Mouse (Mus musculus) embryonic stem cell, embryonic (primary cell): ENCODE data around the gene Rbm47.

Source experiments
- CTCF ChIA-PET, 4 experiments: fragments of 300-600 bp in 2 of 4; fragments of 350-600 bp in 2 of 4; sonication (Branson Sonifier 250); formaldehyde crosslinking; loops; one replicate each; lab custom pipeline; 2022; ENCODE audit warnings: inconsistent platforms in 2 of 4; lab: Charles Lee
- POLR2A ChIA-PET, 4 experiments: fragments of 300-600 bp in 2 of 4; fragments of 350-600 bp in 2 of 4; sonication (Branson Sonifier 250); formaldehyde crosslinking; loops; one replicate each; lab custom pipeline; 2022; ENCODE audit warnings: antibody characterized with exemption in 4 of 4, inconsistent platforms in 1 of 4; lab: Charles Lee

The Rbm47 gene

DNA sequence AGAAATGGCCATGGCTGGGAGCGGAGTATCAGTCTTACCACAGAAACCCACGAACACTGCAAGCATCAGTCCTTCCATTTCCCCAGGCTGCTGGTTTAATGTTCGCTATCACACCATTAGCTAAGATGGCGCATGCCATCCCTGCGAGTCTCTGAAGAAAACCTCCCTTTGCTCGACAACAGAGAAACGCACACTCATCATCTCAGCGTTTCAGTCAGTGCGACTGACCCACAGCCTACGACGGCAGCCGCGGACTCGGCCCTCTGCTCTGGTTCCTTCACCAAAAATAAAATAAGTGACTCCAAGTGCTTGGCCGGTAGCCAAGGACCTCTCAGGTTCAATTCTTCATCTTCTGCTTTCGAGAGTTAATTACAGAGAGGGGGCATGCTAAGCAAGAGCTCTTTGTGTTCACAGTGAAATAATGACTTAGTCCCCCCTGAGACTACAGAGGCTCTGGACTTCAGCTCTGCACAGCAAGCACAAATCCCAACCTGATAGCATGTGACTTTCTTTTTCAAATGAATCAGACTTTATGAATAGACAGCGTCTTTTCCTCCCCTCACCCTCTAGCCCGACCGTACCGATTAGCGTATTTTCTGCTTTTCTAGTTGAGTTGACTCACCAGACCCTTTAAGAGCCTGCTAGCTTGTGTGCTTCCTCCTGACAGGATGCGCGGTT lies 1.4 kb upstream of the Rbm47 start:
- CTCF ChIA-PET: interaction anchor here in 1 of 4 experiments (0.6 kb wide), 1 partner anchor 224 kb away, joined by 7 read pairs; no protein-coding TSS in a partner anchor

DNA sequence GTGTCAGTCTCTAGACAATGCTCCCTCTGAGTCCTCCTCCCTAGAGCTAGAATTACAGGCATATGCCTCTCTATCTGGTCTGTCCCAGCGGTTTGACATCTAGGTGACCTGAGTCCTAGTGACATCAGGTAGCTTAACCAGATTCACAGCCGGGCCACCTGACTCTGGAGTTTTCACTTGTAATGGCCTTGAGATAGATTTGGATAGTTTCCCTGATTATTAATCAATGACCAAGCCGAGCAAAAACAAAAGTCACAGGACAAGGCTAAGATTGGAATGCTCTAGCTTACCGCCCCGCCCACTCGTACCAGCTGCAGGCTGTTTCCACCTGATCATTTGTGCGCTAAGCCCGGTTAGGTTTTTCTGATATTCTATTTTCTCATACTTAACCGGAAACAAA lies 2.3 kb downstream of the Rbm47 start:
- CTCF ChIA-PET: interaction anchor here in 1 of 4 experiments (0.6 kb wide), 1 partner anchor 101 kb away, joined by 4 read pairs; no protein-coding TSS in a partner anchor
- POLR2A ChIA-PET: interaction anchor here in 1 of 4 experiments (1.1 kb wide), 1 partner anchor 19 kb away, joined by 4 read pairs; no protein-coding TSS in a partner anchor

More for the DNA sequence above, 1.4 kb upstream of the Rbm47 start:
- POLR2A ChIA-PET: interaction anchor here in 3 of 4 experiments (0.5 to 1.5 kb wide), 4 partner anchors 14 to 58 kb away, joined by 3 to 4 read pairs (median 3); no protein-coding TSS in a partner anchor

DNA sequence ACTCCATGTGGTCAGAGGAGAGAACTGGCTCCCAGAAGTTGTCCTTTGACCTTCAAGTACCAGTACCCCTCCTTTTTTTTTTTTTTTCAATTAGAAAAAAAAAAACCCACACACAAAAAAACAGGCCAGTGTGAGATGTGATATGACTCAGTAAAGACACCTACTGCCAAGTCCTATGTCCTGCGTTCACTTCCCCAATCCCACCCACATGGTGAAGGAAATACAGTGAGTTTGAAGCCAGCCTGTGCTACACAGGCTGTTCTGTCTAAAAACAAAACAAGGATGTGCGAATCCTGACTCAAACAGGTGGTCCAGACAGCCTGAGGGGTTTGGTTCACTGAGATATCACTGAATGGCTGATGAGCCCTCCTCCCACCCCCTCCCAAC lies 3.8 kb downstream of the Rbm47 start:
- POLR2A ChIA-PET: interaction anchor here in 2 of 4 experiments (0.6 kb wide), 5 partner anchors 27 to 442 kb away, joined by 3 to 5 read pairs (median 3); no protein-coding TSS in a partner anchor

DNA sequence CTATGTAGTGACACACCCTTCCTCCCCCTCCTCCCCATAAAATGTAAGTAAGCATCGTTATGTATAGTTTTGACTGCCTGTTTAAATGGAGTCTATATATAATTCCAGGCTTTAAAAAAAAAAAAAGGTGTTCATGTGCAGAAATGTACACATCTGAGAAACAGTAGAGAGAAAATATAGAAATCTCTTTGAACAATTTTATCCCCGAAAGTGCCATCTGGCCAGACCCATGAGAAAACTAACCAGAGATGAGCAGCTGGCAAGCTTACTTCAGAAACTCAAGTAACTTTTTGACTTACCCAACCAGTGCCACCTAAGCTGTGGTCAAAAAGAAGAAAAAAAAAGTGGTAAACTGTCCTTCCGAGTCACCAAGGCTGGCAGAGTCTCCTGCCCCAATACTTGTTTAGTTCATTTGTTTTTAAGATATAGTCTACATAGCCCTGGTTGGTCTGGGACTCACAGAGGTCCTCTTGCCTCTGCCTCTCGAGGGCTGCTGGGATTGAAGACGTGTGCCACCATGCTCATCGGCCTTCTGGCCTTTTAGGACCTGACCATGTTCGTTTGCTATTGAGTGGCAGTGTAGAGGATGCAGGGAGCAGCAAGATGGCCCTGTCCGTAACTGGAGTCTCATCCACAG lies 4.3 kb downstream of the Rbm47 start:
- POLR2A ChIA-PET: interaction anchor here in 2 of 4 experiments (0.6 to 1.4 kb wide), 10 partner anchors 18 to 442 kb away, joined by 3 to 5 read pairs (median 3); no protein-coding TSS in a partner anchor
- CTCF ChIA-PET: interaction anchor here in 1 of 4 experiments (0.6 kb wide), 1 partner anchor 53 kb away, joined by 3 read pairs; no protein-coding TSS in a partner anchor

More for the DNA sequence above, 3.8 kb downstream of the Rbm47 start:
- CTCF ChIA-PET: interaction anchor here in 1 of 4 experiments (0.6 kb wide), 1 partner anchor 53 kb away, joined by 3 read pairs; no protein-coding TSS in a partner anchor

DNA sequence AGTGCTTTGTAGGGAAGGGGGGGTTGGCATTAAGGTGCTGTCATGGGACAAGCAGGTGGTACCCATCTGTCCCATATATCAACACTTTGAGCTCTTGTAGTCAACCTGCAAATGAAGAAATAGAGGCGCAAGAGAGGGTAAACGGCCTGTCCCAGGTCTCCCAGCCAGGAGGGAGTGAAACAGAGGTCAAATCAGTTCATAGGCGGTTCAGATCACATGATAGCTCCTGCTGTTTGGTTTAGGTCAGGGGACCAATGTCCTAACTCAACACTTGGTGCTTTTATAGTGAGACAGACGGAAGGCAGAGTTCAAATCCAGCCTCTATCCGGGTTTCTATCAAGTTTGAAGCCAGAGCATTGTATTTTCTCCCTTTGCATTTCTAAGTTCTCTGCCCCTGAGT lies 6.0 kb downstream of the Rbm47 start:
- ChIA-PET POLR2A (interaction anchor here in 2 of 4 experiments (0.6 to 2.7 kb wide), 7 partner anchors 13 to 59 kb away, joined by 3 to 13 read pairs (median 4); no protein-coding TSS in a partner anchor), CTCF (no interaction called here)

DNA sequence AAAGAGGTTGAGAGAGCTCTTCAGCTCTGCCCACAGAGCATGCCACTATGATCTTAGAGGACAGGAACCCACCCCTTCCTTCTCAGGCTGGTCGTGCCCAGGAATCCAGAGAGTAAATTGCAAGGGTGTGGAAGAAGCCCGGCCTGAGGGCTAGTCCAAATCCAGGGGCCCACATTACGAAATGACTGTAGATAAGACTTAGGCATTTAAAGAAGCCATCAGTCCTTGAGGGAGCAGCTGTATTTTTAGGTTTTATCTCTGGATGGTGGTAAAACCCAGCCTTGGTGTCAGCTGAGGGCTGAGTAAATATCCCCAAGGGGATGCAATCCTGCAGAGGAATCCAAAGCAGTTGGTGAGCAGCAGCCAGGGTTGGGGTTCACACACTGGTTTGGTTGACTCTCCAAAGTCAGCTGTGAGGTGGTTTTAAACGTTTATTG lies 6.7 kb downstream of the Rbm47 start:
- ChIA-PET POLR2A (interaction anchor here in 2 of 4 experiments (1.1 to 2.7 kb wide), 5 partner anchors 13 to 25 kb away, joined by 3 to 13 read pairs (median 4); no protein-coding TSS in a partner anchor), CTCF (no interaction called here)

DNA sequence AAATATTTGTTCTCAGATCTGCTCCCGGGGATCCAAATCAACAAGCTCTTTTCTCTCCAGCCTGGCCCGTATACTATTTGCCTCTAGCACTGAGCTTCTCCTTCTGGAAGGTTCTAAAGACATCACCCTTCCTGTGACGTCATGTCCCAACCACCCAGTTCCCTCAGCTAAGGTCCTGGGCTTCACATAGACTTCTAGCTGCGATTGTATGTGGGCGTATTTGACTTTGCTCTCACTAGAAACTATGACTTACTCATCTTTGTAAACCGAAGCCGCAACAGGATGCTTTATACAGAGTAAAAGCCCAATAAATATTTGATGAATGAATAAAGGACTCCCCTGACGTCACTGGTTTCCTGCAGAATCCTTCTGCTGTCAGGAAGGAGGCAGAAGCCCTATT lies 7.2 kb downstream of the Rbm47 start:
- POLR2A ChIA-PET: interaction anchor here in 2 of 4 experiments (0.5 to 2.7 kb wide), 6 partner anchors 12 to 116 kb away, joined by 3 to 13 read pairs (median 3); no protein-coding TSS in a partner anchor

DNA sequence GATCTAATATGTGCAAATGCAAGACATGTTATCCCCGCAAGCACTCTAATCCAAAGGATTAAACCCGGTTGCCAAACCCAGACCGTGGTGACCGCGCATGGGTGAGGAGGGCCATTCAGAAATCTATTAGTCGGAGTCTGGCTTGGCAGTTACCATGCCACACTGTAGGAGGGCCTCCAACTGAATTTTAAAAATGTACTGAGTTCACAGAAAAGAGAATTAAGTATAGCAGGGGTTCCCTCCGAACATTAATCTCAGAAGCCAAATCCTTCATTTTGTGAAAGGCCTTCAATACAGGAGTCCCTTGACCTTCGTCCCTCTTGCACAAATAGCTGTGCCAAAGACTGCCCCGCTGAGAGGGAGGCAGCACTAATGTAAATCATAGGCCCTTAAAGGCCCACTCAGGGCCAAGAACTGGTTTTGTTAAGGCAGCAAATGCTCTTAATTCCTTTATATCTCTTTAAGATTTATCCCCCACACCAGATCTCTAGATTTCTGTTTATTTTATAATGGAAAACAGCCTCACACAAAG lies 16.4 kb downstream of the Rbm47 start:
- POLR2A ChIA-PET: interaction anchor here in 1 of 4 experiments (1.3 kb wide), 1 partner anchor 13 kb away, joined by 3 read pairs; no protein-coding TSS in a partner anchor
- CTCF ChIA-PET: no interaction called here

More for the DNA sequence above, 7.2 kb downstream of the Rbm47 start:
- CTCF ChIA-PET: no interaction called here

DNA sequence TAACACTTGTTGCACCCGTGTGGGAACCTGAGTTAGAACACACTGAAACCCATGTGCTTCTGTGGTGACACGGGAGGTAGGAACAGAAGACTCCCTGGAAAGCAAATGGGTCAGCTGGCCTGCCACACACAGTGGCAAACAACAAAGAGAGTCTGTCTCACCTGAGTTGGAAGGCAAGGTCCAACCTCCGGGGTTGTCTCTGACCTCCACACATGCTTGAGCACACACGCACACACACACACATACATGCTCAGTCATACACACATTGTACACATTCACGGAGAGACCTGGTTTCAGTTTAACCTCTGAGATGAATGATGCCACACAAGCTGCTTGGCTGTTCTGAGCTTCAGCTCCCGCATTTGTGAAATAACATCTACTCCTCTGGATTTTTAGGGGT lies 18.3 kb downstream of the Rbm47 start:
- ChIA-PET POLR2A (interaction anchor here in 1 of 4 experiments (1.2 to 1.8 kb wide), 2 partner anchors 13 to 60 kb away, joined by 3 to 6 read pairs; no protein-coding TSS in a partner anchor), CTCF (no interaction called here)

DNA sequence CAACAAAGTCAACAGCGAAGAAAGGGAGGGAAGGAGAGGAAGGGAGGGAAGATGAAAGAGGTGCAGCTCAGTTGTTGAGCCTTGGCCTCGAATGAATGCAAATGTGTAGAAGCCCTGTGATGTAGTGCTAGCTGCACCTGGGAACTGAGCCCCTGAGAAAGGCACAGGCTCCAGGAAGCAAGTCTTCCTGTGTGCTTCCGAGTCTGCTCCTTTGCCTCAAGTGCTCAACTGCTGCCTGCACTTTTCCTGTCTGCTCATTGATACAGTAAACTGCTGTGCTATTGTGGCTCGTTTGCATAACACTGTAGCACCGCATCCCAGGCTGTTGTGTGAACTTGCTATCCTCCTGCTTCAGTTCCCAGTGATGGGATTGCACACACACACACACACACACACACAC lies 19.4 kb downstream of the Rbm47 start:
- CTCF ChIA-PET: interaction anchor here in 2 of 4 experiments (0.6 kb wide), 2 partner anchors 19 to 114 kb away, joined by 3 to 9 read pairs; no protein-coding TSS in a partner anchor
- POLR2A ChIA-PET: interaction anchor here in 2 of 4 experiments (0.7 to 1.8 kb wide), 10 partner anchors 12 to 88 kb away, joined by 3 to 6 read pairs (median 3); no protein-coding TSS in a partner anchor

DNA sequence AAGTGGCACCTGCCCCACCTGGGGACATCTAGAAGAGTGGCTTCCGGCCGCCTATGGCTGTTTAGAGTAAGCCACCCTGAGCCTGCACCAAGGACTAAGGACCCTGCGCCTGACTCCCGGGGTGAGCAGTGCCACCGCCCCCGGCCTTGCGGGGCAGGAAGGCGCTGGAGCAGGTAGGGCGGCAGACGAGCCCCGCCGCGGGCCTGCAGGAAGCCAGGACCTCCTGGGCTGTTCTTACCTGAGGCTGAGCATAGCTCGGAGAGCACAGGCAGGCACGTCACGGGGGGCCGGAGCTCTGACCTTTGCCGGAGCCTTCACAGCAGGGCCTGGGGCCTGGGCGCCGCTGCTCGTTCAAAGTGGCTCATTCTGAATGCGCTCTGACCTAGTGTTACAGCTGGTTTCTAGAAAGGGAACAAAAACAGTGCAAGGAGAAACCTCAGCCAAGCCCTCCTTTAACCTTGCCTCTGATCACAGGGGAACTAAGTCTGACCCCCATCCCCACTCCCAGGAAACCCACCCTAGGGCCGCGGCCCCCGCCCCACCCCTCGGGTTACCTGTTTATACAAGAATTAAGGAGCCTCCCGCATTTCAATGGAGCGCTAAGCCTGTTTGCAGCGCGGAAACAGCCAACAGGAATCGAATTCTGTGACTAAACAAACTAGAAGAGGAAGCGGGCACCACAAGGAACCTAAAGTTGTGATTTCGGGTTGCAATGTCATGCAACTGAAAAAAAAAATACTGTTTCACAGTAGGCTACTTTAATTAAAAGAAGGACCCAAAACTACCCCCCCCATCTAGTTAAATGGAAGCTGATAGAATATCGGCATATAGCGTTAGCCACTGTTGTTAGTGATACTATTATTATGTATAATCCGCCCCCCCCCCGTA lies 21.4 kb downstream of the Rbm47 start:
- ChIA-PET CTCF (interaction anchor here in 3 of 4 experiments (0.6 to 1.5 kb wide), 5 partner anchors 12 to 1022 kb away, joined by 3 to 6 read pairs (median 3); no protein-coding TSS in a partner anchor), POLR2A (interaction anchor here (0.5 to 2.1 kb wide), 27 partner anchors 8 to 771 kb away, joined by 3 to 13 read pairs (median 4); partner anchors contain the start of gene Uchl1 (in 2 of the 4))

DNA sequence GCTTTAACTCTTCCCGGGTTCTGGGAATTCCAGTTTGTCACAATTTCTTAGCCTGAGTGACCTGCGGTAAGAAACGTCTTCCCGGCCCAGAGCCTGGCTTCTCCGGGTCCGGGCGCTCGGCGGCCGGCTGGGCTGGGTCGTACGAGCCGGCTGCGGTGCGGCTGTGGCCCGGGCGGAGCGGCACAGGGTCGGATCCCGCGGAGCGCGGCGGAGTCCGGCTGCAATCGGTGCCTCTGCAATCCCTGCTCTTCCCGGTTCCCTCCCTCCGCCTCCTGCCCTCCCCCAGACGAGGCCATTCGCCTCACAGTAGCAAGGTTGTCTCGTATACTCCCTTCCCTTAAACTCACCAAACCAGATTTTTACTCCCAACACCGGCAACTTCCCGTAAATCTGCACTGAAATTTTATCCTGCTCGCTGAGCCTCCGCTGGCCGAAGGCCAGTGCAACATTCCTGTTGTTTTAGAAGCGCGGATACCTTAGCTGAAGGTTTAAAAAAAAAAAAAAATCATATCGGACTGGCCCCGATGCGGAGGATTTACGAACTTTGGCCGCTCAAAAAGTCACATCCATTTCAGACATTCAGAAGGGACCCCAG lies 22.1 kb downstream of the Rbm47 start:
- ChIA-PET POLR2A (interaction anchor here (0.5 to 2.1 kb wide), 19 partner anchors 11 to 525 kb away, joined by 3 to 13 read pairs (median 4); partner anchors contain the start of gene Uchl1 (in 2 of the 4)), CTCF (interaction anchor here in 3 of 4 experiments (0.5 to 1.5 kb wide), 3 partner anchors 11 to 92 kb away, joined by 3 read pairs; no protein-coding TSS in a partner anchor)

DNA sequence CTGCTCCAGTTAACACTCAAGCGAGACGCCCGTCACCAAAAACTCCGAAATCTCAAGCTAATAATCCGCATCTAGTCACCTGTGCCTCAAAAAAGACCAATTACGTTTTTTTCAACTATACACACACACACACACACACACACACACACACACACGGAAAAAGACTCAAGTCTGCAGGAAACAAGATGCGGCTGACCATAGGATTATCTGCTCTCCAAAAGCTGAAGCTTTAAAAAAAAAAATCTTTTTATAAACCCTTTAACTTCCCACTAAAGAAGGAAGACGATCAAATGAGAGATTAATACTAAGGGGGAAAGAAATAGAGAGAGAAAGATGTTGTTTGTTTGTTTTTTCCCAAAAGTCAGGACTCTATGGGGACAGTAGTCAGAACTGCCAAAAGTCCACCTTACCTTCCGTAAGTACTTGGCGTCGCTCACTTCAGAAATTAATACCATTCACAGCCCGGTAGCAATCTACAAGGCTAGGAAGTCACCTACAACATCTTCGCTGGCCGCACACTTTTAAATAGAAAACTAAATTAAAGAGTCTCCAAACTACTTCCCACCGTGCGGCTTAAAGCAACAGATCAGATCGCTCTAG lies 22.7 kb downstream of the Rbm47 start:
- POLR2A ChIA-PET: interaction anchor here in 3 of 4 experiments (0.6 to 2.1 kb wide), 16 partner anchors 10 to 459 kb away, joined by 3 to 13 read pairs (median 3); no protein-coding TSS in a partner anchor

DNA sequence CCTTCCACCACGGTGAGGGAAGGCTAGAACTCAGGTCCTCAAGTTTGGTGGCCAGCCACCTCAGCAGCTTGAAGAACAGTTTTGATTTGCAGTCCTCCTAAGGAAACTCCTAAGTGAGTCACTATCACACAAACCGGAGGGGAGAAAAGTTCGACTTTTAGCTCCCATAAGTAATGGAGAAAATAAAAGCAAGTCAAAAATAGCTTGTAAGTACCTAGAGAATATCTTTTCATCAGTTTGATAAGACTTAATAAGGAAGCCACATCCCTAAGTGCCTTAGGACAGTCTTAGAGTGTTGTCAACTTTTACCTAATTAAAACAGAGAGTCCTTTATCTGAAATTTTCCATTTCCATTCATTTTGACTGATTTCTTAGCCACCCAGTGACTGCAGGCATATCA lies 23.3 kb downstream of the Rbm47 start:
- POLR2A ChIA-PET: interaction anchor here in 3 of 4 experiments (0.6 to 2.0 kb wide), 10 partner anchors 9 to 198 kb away, joined by 3 to 11 read pairs (median 3); no protein-coding TSS in a partner anchor
- CTCF ChIA-PET: interaction anchor here in 2 of 4 experiments (0.6 kb wide), 3 partner anchors 15 to 183 kb away, joined by 3 to 4 read pairs (median 3); no protein-coding TSS in a partner anchor

More for the DNA sequence above, 22.7 kb downstream of the Rbm47 start:
- CTCF ChIA-PET: interaction anchor here in 3 of 4 experiments (0.5 to 1.5 kb wide), 5 partner anchors 16 to 184 kb away, joined by 3 to 4 read pairs (median 3); no protein-coding TSS in a partner anchor

DNA sequence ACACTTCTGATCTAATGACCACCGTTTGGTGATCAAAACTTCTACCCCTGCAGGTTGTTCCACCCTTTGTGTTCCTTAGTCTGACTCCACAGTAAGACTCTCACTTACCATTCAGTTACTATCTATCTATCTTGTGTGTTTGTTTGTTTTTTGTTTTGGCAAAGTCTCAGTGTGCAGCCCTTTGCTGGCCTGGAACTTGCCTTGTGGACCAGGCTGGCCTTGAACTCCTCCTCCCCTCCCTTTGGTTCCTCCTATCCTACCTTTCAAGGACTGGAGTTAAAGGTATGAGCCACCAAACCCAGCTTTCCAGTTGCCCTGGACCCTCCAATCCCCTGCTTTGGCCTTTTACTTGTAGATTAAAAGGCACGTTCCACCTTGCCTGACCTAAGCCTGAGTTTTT lies 23.8 kb downstream of the Rbm47 start:
- ChIA-PET POLR2A (interaction anchor here (0.6 to 2.0 kb wide), 12 partner anchors 9 to 106 kb away, joined by 3 to 11 read pairs (median 3); no protein-coding TSS in a partner anchor), CTCF (no interaction called here)

DNA sequence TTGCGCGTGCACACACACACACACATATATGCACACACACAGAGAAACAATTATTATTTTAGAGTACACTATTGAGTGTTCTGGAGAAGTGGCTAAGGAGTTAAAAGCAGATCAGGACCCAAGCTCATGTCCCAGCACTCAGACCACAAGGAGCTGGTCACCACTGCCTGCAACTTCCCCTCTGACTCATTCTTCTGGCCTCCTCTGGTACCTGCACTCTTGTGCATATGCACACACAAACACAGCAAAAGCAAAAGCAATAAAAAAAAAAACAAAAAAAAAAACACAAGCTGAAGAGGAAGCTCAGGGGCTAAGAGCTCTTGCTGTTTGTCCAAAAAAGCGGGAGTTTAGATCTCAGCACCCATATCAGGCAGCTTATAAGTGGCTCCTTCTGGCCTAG lies 25.6 kb downstream of the Rbm47 start:
- POLR2A ChIA-PET: interaction anchor here in 2 of 4 experiments (0.7 to 1.2 kb wide), 2 partner anchors 28 to 165 kb away, joined by 3 read pairs; no protein-coding TSS in a partner anchor
- CTCF ChIA-PET: interaction anchor here in 2 of 4 experiments (0.5 to 0.6 kb wide), 2 partner anchors 64 to 1144 kb away, joined by 3 read pairs; no protein-coding TSS in a partner anchor
